Mouse (Mus musculus) adrenal gland (tissue): ENCODE results near the gene Ssr1.

Experiments
- intact Hi-C: fragments of 180-260 bp; cut with DNase I; formaldehyde crosslinking; loops from one replicate; pipeline ENCODE4 v1.15.1; 2025

Gene Ssr1

DNA sequence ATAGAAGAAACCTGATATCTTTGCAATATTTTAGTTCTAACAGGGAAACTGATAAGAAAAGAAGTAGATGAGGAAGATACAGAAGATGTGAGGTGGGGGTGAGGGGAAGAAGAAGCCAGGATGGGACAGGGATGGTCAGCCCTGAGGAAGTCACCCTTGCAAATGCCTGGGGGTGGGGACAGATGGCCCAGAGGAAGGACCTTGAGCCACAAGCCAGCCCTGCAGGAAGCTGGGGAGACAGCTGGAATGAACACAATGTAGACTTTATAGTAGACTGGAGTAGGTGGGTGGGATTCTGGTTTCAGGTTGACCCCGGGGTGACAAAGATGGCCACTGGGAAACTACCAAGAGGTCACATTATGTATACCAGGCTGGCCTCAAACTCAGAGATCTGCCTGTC, 39.7 kb downstream of the Ssr1 start:
- intact Hi-C loops: no loop called here

DNA sequence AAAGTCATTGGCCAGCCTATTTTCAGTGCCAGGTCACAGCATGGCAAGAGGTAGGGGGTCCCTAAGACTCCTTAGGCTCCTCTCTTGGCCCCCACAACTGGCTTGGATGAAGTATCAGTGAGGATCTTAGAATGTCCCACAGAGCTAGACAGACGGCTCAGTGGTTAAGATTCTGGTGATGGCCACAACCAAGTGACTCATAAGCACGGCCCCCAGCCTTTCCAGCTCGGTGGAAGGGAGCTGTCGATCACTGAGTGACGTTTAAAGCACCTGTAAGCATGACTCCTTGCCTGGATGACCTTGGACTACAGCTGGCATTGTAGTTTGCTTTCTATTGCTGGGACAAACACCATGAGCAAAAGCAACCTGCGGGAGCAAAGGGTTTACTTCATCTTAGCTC, 41.0 kb downstream of the Ssr1 start:
- intact Hi-C loops: no loop called here

- intact Hi-C loops: loop anchor here (10.0 kb wide), 2 partner anchors 402 to 492 kb away; no protein-coding TSS in a partner anchor
Measured at GRCm38 (mm10) chr13:37946734-37947133, 47.3 kb downstream of the Ssr1 start.

GRCm38 (mm10) chr13:37945392-37945791, 48.6 kb downstream of the Ssr1 start:
- intact Hi-C loops: loop anchor here (10.0 kb wide), 2 partner anchors 401 to 491 kb away; no protein-coding TSS in a partner anchor

DNA sequence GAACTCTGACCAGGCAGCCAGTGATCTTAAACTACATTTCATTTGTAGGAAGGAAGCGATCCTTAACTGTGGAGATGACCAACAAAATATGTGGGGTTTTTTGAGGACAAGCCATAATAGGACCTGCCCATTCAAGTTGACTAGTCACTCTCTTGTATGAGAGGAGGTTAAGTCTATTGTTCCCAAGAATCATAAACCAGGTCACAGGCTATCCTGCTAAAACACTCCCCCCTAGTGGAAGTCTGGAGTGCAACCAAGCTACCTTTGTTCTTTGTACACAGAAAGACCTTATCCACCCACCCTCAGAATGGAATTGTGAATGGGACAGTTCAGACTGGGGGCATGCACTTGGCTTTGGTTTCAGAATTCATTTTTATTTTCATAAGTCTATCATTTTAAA, 49.7 kb downstream of the Ssr1 start:
- intact Hi-C loops: loop anchor here (5.0 to 10.0 kb wide), 3 partner anchors 117 to 490 kb away; no protein-coding TSS in a partner anchor

DNA sequence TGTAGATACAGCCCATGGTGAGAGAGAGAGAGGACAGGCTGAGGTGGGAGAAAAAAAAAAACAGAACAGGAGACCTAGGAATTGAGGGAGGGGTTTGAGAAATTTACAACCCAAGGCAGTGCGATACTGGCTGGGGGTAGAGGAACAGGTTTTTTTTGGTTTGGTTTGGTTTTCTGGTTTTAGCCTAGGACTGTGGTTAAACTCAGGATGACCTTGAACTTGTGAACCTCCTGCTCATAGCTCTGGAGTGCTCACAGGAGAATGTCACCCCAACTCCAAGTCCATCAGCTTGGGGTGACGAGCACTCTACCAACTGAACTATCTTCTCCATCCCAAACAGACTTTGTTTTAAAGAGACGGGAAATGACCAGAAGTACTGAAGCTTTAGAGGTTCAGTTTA, 50.6 kb downstream of the Ssr1 start:
- intact Hi-C loops: loop anchor here (5.0 to 10.0 kb wide), 3 partner anchors 116 to 489 kb away; no protein-coding TSS in a partner anchor

DNA sequence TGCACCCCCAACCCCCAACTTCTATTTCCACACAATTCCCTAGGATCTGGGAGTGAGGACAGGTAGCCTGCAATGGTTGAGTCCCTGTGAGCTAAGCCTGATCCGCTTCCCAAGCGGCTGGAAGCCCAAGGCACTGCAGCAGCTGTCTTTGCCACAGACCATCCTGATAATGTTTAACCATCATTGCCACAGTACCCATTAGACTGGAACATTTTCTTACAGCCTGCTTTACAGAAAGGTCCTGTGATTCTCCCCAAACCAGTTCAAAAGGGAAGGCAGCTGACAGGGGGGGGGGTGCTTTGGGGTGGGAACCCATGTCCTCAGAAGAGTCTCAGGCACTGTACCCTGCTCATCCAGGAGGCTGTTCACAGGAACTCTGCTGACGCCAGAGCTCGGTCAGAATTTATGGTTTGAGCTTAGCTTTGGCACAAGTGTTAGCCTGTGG, 51.1 kb downstream of the Ssr1 start:
- intact Hi-C loops: loop anchor here (5.0 to 10.0 kb wide), 3 partner anchors 116 to 488 kb away; no protein-coding TSS in a partner anchor

GRCm38 (mm10) chr13:37941950-37942886, 51.8 kb downstream of the Ssr1 start:
- intact Hi-C loops: loop anchor here (5.0 to 10.0 kb wide), 3 partner anchors 115 to 487 kb away; no protein-coding TSS in a partner anchor

- intact Hi-C loops: loop anchor here (5.0 to 10.0 kb wide), 3 partner anchors 114 to 486 kb away; no protein-coding TSS in a partner anchor
Measured at GRCm38 (mm10) chr13:37941138-37941645, 52.8 kb downstream of the Ssr1 start.

GRCm38 (mm10) chr13:37940649-37941048, 53.4 kb downstream of the Ssr1 start:
- intact Hi-C loops: loop anchor here (5.0 to 10.0 kb wide), 3 partner anchors 113 to 486 kb away; no protein-coding TSS in a partner anchor

GRCm38 (mm10) chr13:37940167-37940566, 53.9 kb downstream of the Ssr1 start:
- intact Hi-C loops: loop anchor here (5.0 to 10.0 kb wide), 3 partner anchors 113 to 485 kb away; no protein-coding TSS in a partner anchor

- intact Hi-C loops: no loop called here
Measured at GRCm38 (mm10) chr13:37936351-37936750, 57.7 kb downstream of the Ssr1 start.

DNA sequence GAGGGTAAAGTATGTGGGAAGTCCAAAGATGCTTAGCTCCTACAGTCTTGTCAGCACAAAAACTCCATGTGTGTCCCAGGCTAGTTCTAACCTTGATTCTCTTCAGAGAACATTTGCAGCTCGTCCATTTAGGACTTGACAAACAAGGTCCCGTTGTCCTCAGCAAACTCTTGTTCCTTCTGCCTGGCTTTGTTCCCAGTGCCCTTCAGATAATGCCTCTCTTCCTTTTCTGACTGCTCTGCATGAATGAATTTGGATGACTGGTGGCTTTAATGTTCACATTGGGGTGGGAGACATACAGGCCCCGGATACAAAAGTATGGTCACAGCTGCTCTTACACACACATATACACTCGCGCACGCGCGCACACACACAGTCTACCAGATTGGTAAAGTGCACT, 59.1 kb downstream of the Ssr1 start:
- intact Hi-C loops: no loop called here

DNA sequence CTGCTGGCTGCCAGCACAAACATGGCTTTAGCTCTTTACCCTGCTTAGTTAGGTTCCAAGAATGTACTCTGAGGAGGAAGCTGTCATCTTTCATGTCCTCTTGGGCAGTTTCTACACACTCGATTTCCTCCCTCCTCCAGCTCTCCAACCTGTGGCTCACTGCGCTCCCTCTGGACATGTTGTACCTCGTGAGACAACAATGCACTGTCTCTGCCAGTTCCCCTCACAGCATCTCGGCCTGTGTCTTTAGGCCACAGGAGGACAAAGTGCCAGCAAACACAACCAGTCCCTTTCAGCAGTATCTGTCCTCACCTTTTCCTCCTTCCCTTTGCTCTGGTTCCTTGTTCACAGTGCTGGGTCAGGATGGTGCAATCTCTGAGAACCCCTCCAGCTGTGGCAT, 59.9 kb downstream of the Ssr1 start:
- intact Hi-C loops: no loop called here

DNA sequence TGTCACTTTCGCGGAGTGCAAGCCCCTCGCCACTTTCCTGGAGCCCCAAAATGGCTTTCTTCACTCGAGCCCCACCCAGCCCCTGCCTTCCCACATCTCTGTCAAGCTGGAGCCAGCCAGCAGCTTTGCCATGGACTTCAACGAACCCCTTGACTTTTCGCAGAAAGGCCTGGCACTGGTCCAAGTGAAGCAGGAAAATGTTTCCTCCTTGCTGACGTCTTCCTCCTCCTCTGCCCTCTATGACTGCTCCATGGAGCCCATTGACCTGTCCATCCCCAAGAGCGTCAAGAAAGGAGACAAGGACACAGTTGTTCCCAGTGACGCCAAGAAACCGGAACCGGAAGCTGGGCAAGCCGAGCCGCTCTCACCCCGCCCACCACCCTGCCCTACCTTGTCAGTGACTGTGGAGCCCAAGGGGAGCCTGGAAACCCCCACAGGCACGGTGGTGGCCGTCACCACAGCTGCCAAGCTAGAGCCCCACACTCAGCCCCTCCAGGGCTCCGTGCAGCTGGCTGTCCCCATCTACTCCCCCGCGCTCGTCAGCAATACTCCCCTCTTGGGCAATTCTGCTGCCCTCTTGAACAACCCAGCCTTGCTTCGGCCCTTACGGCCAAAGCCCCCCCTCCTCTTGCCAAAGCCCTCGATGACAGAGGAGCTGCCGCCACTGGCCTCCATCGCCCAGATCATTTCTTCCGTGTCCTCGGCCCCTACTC, 62.7 kb downstream of the Ssr1 start:
- intact Hi-C loops: no loop called here

- intact Hi-C loops: no loop called here
Measured at GRCm38 (mm10) chr13:37930621-37931020, 63.4 kb downstream of the Ssr1 start.

DNA sequence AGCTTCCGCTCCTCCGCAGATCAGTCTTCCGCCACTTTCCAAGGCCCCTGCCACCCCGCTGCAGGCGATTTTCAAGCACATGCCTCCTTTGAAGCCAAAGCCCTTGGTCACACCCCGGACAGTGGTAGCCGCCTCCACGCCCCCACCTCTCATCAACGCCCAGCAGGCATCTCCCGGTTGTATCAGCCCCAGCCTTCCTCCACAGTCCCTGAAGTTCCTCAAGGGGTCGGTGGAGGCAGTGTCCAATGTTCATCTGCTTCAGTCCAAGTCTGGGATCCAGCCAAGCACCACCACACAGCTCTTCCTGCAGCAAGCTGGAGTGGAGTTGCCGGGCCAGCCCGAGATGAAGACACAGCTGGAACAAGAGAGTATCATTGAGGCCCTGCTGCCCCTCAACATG, 63.9 kb downstream of the Ssr1 start:
- intact Hi-C loops: no loop called here

DNA sequence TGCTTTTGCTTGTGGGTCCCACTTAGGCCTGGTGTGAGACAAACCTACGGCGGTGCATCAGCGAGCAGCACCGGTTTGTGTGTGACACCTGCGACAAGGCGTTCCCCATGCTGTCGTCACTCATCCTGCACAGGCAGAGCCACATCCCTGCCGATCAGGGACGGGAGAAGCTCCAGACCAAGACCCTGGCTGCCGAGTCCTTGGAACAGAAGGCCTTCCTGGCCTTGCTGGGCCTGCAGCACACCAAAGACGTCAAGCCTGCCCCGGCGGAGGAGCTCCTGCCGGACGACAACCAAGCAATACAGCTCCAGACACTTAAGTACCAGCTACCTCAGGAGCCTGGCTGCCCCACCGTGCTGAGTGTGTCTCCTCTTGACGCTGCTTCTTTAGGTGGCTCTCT, 64.5 kb downstream of the Ssr1 start:
- intact Hi-C loops: no loop called here

DNA sequence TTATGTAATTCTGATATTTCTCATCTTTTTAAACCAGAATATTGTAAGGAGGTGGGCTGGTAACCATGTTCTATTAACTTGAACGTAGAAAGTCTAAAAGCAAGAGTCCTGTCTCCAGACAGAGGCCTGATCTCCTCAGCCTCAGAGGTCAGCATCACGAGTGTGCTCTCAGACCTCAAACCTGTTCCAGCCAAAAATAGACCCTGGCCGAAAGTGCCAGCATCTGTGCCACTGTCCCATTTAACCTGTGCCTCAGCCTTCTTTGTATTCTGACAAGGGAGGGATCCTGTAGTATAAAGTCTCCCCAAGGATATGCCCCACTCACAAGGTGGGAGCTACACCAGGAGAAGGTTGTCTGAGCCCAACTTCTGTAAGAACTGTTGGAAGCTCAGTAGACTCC, 67.6 kb downstream of the Ssr1 start:
- intact Hi-C loops: no loop called here

- intact Hi-C loops: no loop called here
Measured at GRCm38 (mm10) chr13:37924461-37924948, 69.5 kb downstream of the Ssr1 start.
